Mouse (Mus musculus): Measurements from ENCODE around the gene Bbs1.

DNA sequence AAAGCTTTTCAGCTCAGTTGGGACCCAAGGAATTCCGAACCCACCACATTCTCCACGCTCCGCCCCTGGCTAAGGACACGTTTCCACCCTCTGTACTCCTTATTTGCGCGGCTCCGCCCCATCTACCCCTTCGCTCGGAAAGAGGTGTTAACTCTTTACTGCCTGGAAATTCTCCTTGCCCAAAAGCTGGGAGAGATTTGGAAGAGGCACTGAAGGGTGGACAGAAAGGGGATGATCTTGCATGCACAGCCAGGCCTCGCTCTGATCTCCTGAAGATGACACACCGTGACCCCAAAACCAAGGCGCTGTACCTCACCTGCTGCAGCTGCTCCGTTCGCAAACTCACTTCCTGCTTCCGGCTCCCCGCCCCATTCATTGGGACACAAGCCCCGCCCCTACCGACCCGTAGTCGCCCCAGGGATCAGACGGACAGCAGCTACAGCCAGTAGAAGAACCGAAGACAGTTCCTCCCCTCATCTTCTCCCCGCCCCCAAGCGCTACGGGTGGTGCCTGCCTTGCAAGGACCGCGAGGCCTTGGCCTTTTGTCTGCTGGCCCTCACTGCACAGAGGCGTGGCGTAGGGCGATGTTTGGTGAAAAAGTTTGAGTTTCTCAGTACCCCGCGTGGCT lies 21.6 kb upstream of the Bbs1 start, which contains the start of gene Dpp3:
- TF ChIP-seq CTCF (IDR thresholded peaks at IDR 0.05; ENCODE audit: control insufficient read depth, insufficient read depth, insufficient read length) = no peak
- no peak for TF ChIP-seq MYOG (IDR thresholded peaks at IDR 0.05; ENCODE audit: control insufficient read depth, extremely low read depth, insufficient read length)
- TF ChIP-seq MYOD1 (IDR thresholded peaks at IDR 0.05; ENCODE audit: control insufficient read depth, insufficient read length, low read depth) = peak; percentile 29
- TF ChIP-seq CEBPB (IDR thresholded peaks at IDR 0.05; ENCODE audit: low read depth) = no peak
- TF ChIP-seq MAX (IDR thresholded peaks at IDR 0.05) = peak; percentile 38
- TF ChIP-seq FOSL1 (IDR thresholded peaks at IDR 0.05; ENCODE audit: insufficient read depth, low read length, poor library complexity, severe bottlenecking) = no peak
